24 mouse cellular contexts compared by ENCODE assay signal in genomic region chr1:121511186-121511585, GRCm38 (mm10). TPM values are rescaled to one million over a fixed set of nuclear protein-coding genes. Genes with fewer than 3 reads are reported as not detected.
DNase-seq lines count a peak whose midpoint lies in the region; ATAC-seq and TF ChIP-seq lines count a peak whose summit lies in the region.
"Had no signal": no experiment of that assay in that cellular context is flagged by ENCODE, and none has a peak within 500 bp of the region (broad histone marks: within the 10 kb centered on the region; RNA-seq: fewer than 3 reads in every experiment).

No protein-coding gene starts in this region.

- no peaks in the 10 kb centered on the region for H3K36me3 ChIP-seq in forebrain, embryonic 13.5 days (ENCODE audit: poor library complexity, severe bottlenecking)
- H3K36me3 ChIP-seq in forebrain, embryonic 10.5 days (replicated peaks) = no peaks in the 10 kb centered on the region
- 0 out of 2 replicates have a peak, but pooled peaks cover 3% of the 10 kb centered on the region for H3K36me3 ChIP-seq in hindbrain, embryonic 16.5 days (ENCODE audit: control insufficient read depth, insufficient read depth, low read length)
- H3K36me3 ChIP-seq in hindbrain, embryonic 10.5 days = peaks cover 3% of the 10 kb centered on the region; the same call in 1 of the 2 replicates
- 0 out of 2 replicates have a peak, but pooled peaks cover 2% of the 10 kb centered on the region for H3K36me3 ChIP-seq in midbrain, postnatal 0 days (ENCODE audit: insufficient read depth, low read length)
- 0 out of 2 replicates have a peak, but pooled peaks cover 5% of the 10 kb centered on the region for H3K36me3 ChIP-seq in midbrain, embryonic 10.5 days
- peaks cover 6% of the 10 kb centered on the region; the same call in 1 of the 2 replicates for H3K36me3 ChIP-seq in kidney, embryonic 15.5 days
- H3K36me3 ChIP-seq: embryonic facial prominence, embryonic 15.5 days; intestine, embryonic 15.5 days had no signal

- no peak overlapping the region for H3K4me3 ChIP-seq in forebrain, embryonic 13.5 days
- H3K4me3 ChIP-seq in forebrain, embryonic 10.5 days = no peak overlapping the region
- no peak overlapping the region for H3K4me3 ChIP-seq in hindbrain, embryonic 16.5 days (ENCODE audit: low read length)
- H3K4me3 ChIP-seq in hindbrain, embryonic 10.5 days = no peak overlapping the region
- H3K4me3 ChIP-seq in midbrain, postnatal 0 days (ENCODE audit: low read depth, low read length) = no peak overlapping the region
- no peak overlapping the region for H3K4me3 ChIP-seq in midbrain, embryonic 10.5 days
- no peak overlapping the region for H3K4me3 ChIP-seq in kidney, embryonic 15.5 days (replicated peaks)
- H3K4me3 ChIP-seq: embryonic facial prominence, embryonic 15.5 days; erythroblast, embryonic 14.5 days; heart, embryonic 10.5 days; intestine, embryonic 15.5 days had no signal

- WGBS in forebrain, embryonic 13.5 days = 14% methylated on average over 2 of the region's 2 CpGs
- 67% methylated on average over 2 of the region's 2 CpGs for WGBS in forebrain, embryonic 10.5 days
- 25% methylated on average over 2 of the region's 2 CpGs for WGBS in hindbrain, embryonic 16.5 days
- 57% methylated on average over 2 of the region's 2 CpGs for WGBS in hindbrain, embryonic 10.5 days
- WGBS in midbrain, postnatal 0 days = 39% methylated on average over 2 of the region's 2 CpGs
- WGBS in midbrain, embryonic 10.5 days = 52% methylated on average over 2 of the region's 2 CpGs
- 43% methylated on average over 2 of the region's 2 CpGs for WGBS in kidney, embryonic 15.5 days

- DNase-seq in forebrain, embryonic 10.5 days (ENCODE audit: extremely low spot score, low spot score) = no peak
- DNase-seq in hindbrain, embryonic 10.5 days (ENCODE audit: low spot score) = no peak
- peak; percentile 41 for DNase-seq in midbrain, postnatal 0 days (ENCODE audit: low spot score)
- DNase-seq in midbrain, embryonic 10.5 days (ENCODE audit: low spot score) = no peak
- peak; percentile 68 for DNase-seq in brain, embryonic 14.5 days (ENCODE audit: low read depth)
- DNase-seq: adrenal gland, postnatal 14 days; gastrocnemius, postnatal 10 days; heart, adult 18-20 months; heart, postnatal 10 days; heart, postnatal 4 days; kidney, adult 18-20 months had no signal

- no peak for TF ChIP-seq POLR2A in brain, embryonic 14.5 days (IDR thresholded peaks at IDR 0.05; ENCODE audit: borderline replicate concordance, extremely low read depth, insufficient read depth, insufficient read length, poor library complexity, severe bottlenecking)

- no peak overlapping the region for H3K9ac ChIP-seq in forebrain, embryonic 13.5 days
- H3K9ac ChIP-seq in hindbrain, embryonic 16.5 days (ENCODE audit: low read depth, low read length) = no peak overlapping the region
- no peak overlapping the region for H3K9ac ChIP-seq in midbrain, postnatal 0 days (replicated peaks; ENCODE audit: low read length, poor library complexity, severe bottlenecking)
- H3K9ac ChIP-seq in kidney, embryonic 15.5 days = no peak overlapping the region
- H3K9ac ChIP-seq: embryonic facial prominence, embryonic 15.5 days; intestine, embryonic 15.5 days had no signal

- TF ChIP-seq CTCF in midbrain, postnatal 0 days (IDR thresholded peaks at IDR 0.05) = no peak
- TF ChIP-seq CTCF in brain, embryonic 14.5 days (IDR thresholded peaks at IDR 0.05; ENCODE audit: borderline replicate concordance, extremely low read depth, insufficient read depth, insufficient read length) = no peak

- no peaks in the 10 kb centered on the region for H3K4me1 ChIP-seq in forebrain, embryonic 13.5 days
- no peaks in the 10 kb centered on the region for H3K4me1 ChIP-seq in forebrain, embryonic 10.5 days
- no peaks in the 10 kb centered on the region for H3K4me1 ChIP-seq in hindbrain, embryonic 16.5 days (ENCODE audit: control insufficient read depth, insufficient read depth, low read depth, low read length)
- no peaks in the 10 kb centered on the region for H3K4me1 ChIP-seq in hindbrain, embryonic 10.5 days (replicated peaks)
- no peaks in the 10 kb centered on the region for H3K4me1 ChIP-seq in midbrain, postnatal 0 days (ENCODE audit: insufficient read depth, low read length)
- H3K4me1 ChIP-seq in midbrain, embryonic 10.5 days = no peaks in the 10 kb centered on the region
- no peaks in the 10 kb centered on the region for H3K4me1 ChIP-seq in kidney, embryonic 15.5 days
- H3K4me1 ChIP-seq: embryonic facial prominence, embryonic 15.5 days; heart, embryonic 10.5 days; intestine, embryonic 15.5 days had no signal

- no peak overlapping the region for H3K4me2 ChIP-seq in forebrain, embryonic 13.5 days
- no peak overlapping the region for H3K4me2 ChIP-seq in hindbrain, embryonic 16.5 days (ENCODE audit: low read length)
- no peak overlapping the region for H3K4me2 ChIP-seq in midbrain, postnatal 0 days (ENCODE audit: low read depth, low read length, poor library complexity, severe bottlenecking)
- no peak overlapping the region for H3K4me2 ChIP-seq in kidney, embryonic 15.5 days
- H3K4me2 ChIP-seq: embryonic facial prominence, embryonic 15.5 days; intestine, embryonic 15.5 days had no signal

- H3K27me3 ChIP-seq in forebrain, embryonic 13.5 days = no peaks in the 10 kb centered on the region
- H3K27me3 ChIP-seq in forebrain, embryonic 10.5 days (ENCODE audit: poor library complexity, severe bottlenecking) = no peaks in the 10 kb centered on the region
- no peaks in the 10 kb centered on the region for H3K27me3 ChIP-seq in hindbrain, embryonic 16.5 days (replicated peaks; ENCODE audit: control insufficient read depth, insufficient read depth, low read length)
- no peaks in the 10 kb centered on the region for H3K27me3 ChIP-seq in hindbrain, embryonic 10.5 days (ENCODE audit: insufficient read depth, poor library complexity, severe bottlenecking)
- H3K27me3 ChIP-seq in midbrain, postnatal 0 days (ENCODE audit: insufficient read depth, low read length) = no peaks in the 10 kb centered on the region
- H3K27me3 ChIP-seq in midbrain, embryonic 10.5 days (ENCODE audit: low read depth, poor library complexity, severe bottlenecking) = no peaks in the 10 kb centered on the region
- H3K27me3 ChIP-seq in kidney, embryonic 15.5 days = no peaks in the 10 kb centered on the region
- H3K27me3 ChIP-seq: embryonic facial prominence, embryonic 15.5 days; intestine, embryonic 15.5 days; Patski had no signal

- H3K9me3 ChIP-seq in forebrain, embryonic 13.5 days (replicated peaks) = no peaks in the 10 kb centered on the region; the same call in 1 of the 2 replicates
- no peaks in the 10 kb centered on the region for H3K9me3 ChIP-seq in forebrain, embryonic 10.5 days
- H3K9me3 ChIP-seq in hindbrain, embryonic 16.5 days (ENCODE audit: control insufficient read depth, low read length) = no peaks in the 10 kb centered on the region
- H3K9me3 ChIP-seq in hindbrain, embryonic 10.5 days = no peaks in the 10 kb centered on the region
- no peaks in the 10 kb centered on the region for H3K9me3 ChIP-seq in midbrain, postnatal 0 days (ENCODE audit: low read length)
- H3K9me3 ChIP-seq in midbrain, embryonic 10.5 days (replicated peaks) = no peaks in the 10 kb centered on the region
- no peaks in the 10 kb centered on the region for H3K9me3 ChIP-seq in kidney, embryonic 15.5 days (replicated peaks)
- H3K9me3 ChIP-seq: embryonic facial prominence, embryonic 15.5 days; heart, embryonic 10.5 days; intestine, embryonic 15.5 days had no signal

- no peak overlapping the region for H3K27ac ChIP-seq in forebrain, embryonic 13.5 days
- no peak overlapping the region for H3K27ac ChIP-seq in forebrain, embryonic 10.5 days
- no peak overlapping the region for H3K27ac ChIP-seq in hindbrain, embryonic 16.5 days (ENCODE audit: low read depth, low read length)
- H3K27ac ChIP-seq in hindbrain, embryonic 10.5 days = no peak overlapping the region
- no peak overlapping the region for H3K27ac ChIP-seq in midbrain, postnatal 0 days (ENCODE audit: low read depth, low read length)
- H3K27ac ChIP-seq in midbrain, embryonic 10.5 days (replicated peaks) = no peak overlapping the region
- H3K27ac ChIP-seq in kidney, embryonic 15.5 days = no peak overlapping the region
- H3K27ac ChIP-seq: embryonic facial prominence, embryonic 15.5 days; heart, embryonic 10.5 days; intestine, embryonic 15.5 days had no signal

- ATAC-seq in forebrain, embryonic 13.5 days = 0 out of 2 replicates have a peak, but pooled peaks have one; percentile 16
- peak; percentile 42; the same call in 1 of the 2 replicates for ATAC-seq in hindbrain, embryonic 16.5 days
- ATAC-seq in midbrain, postnatal 0 days (ENCODE audit: low FRiP score) = no peak
- ATAC-seq in kidney, embryonic 15.5 days (replicated peaks; ENCODE audit: low FRiP score) = no peak
- ATAC-seq: activated CD4-positive, CD25-positive, alpha-beta regulatory T cell, adult 4 months; forebrain, embryonic 16.5 days; intestine, embryonic 15.5 days; Patski had no signal

RNA-seq across cellular contexts. Expression of gene Htr5b, which starts 17.1 kb away (rescaled TPM):
- 0.09 TPM in 1 of 2 replicates, not detected in the other for polyA plus RNA-seq in forebrain, embryonic 13.5 days (2015; fragmentation: Nextera tagmentation; extraction: Ambion mirVana)
- 0.33 and 0.53 TPM in 2 replicates for polyA plus RNA-seq in forebrain, embryonic 10.5 days (2016; fragmentation: Nextera tagmentation; extraction: Ambion mirVana)
- polyA plus RNA-seq in hindbrain, embryonic 16.5 days (2015; fragmentation: Nextera tagmentation; extraction: Ambion mirVana) = 2.2 and 2.7 TPM in 2 replicates
- polyA plus RNA-seq in hindbrain, embryonic 10.5 days (2016; fragmentation: Nextera tagmentation; extraction: Ambion mirVana) = 0.08 and 0.14 TPM in 2 replicates
- total RNA-seq in midbrain, postnatal 0 days (2014; rRNA removed) = 2.7 and 5.9 TPM in 2 replicates
- polyA plus RNA-seq in midbrain, postnatal 0 days (2015; fragmentation: Nextera tagmentation; extraction: Ambion mirVana) = 3.1 and 3.8 TPM in 2 replicates
- polyA plus RNA-seq in midbrain, embryonic 10.5 days (2016; fragmentation: Nextera tagmentation; extraction: Ambion mirVana) = 0.20 and 0.23 TPM in 2 replicates
- polyA plus RNA-seq in brain, embryonic 14.5 days (2012; rRNA removed) = 0.55 and 0.88 TPM in 2 replicates
- polyA plus RNA-seq in kidney, embryonic 15.5 days (2015; fragmentation: Nextera tagmentation; extraction: Ambion mirVana) = 0.68 and 0.87 TPM in 2 replicates
- total RNA-seq: adrenal gland, adult 18-20 months; adrenal gland, postnatal 14 days; gastrocnemius, postnatal 10 days; gastrocnemius, postnatal 4 days; heart, adult 18-20 months; heart, postnatal 10 days; heart, postnatal 4 days had no signal
- polyA plus RNA-seq: activated CD4-positive, CD25-positive, alpha-beta regulatory T cell, adult 4 months; erythroblast, embryonic 14.5 days; heart, embryonic 14.5 days; Patski had no signal

RNA-seq across cellular contexts. Expression of gene Ddx18, which starts 56.6 kb away (rescaled TPM):
- 68.6 and 75.3 TPM in 2 replicates for polyA plus RNA-seq in forebrain, embryonic 13.5 days (2015; fragmentation: Nextera tagmentation; extraction: Ambion mirVana)
- 78.1 and 85.6 TPM in 2 replicates for polyA plus RNA-seq in forebrain, embryonic 10.5 days (2016; fragmentation: Nextera tagmentation; extraction: Ambion mirVana)
- 25.8 and 29.6 TPM in 2 replicates for polyA plus RNA-seq in hindbrain, embryonic 16.5 days (2015; fragmentation: Nextera tagmentation; extraction: Ambion mirVana)
- 56.9 and 65.0 TPM in 2 replicates for polyA plus RNA-seq in hindbrain, embryonic 10.5 days (2016; fragmentation: Nextera tagmentation; extraction: Ambion mirVana)
- total RNA-seq in midbrain, postnatal 0 days (2014; rRNA removed) = 22.0 and 29.0 TPM in 2 replicates
- 30.4 and 31.8 TPM in 2 replicates for polyA plus RNA-seq in midbrain, postnatal 0 days (2015; fragmentation: Nextera tagmentation; extraction: Ambion mirVana)
- 63.4 and 70.3 TPM in 2 replicates for polyA plus RNA-seq in midbrain, embryonic 10.5 days (2016; fragmentation: Nextera tagmentation; extraction: Ambion mirVana)
- 54.0 and 59.4 TPM in 2 replicates for polyA plus RNA-seq in brain, embryonic 14.5 days (2012; rRNA removed)
- 76.9 and 82.1 TPM in 2 replicates for polyA plus RNA-seq in kidney, embryonic 15.5 days (2015; fragmentation: Nextera tagmentation; extraction: Ambion mirVana)

Comparison
In these comparisons a context has a peak if more than half of its experiments do, and no peak if none do; other contexts are left out.
1. DNase-seq: peak in midbrain, postnatal 0 days (single experiment) and brain, embryonic 14.5 days (single experiment); none in forebrain, embryonic 10.5 days (single experiment), hindbrain, embryonic 10.5 days (single experiment) and midbrain, embryonic 10.5 days (single experiment).
2. ATAC-seq: peak in forebrain, embryonic 13.5 days (single experiment) and hindbrain, embryonic 16.5 days (single experiment); none in midbrain, postnatal 0 days (single experiment) and kidney, embryonic 15.5 days (single experiment).